Mouse (Mus musculus): ENCODE measurements around the gene Ubxn11. TPM values are rescaled to one million over a fixed set of nuclear protein-coding genes. Genes with fewer than 3 reads are reported as not detected.
A peak's percentile ranks its signal among the peaks of the same experiment; 100 is the strongest.

Ubxn11 gene
- polyA plus RNA-seq, 1 experiment from 2014 or later: 7.0 TPM

DNA sequence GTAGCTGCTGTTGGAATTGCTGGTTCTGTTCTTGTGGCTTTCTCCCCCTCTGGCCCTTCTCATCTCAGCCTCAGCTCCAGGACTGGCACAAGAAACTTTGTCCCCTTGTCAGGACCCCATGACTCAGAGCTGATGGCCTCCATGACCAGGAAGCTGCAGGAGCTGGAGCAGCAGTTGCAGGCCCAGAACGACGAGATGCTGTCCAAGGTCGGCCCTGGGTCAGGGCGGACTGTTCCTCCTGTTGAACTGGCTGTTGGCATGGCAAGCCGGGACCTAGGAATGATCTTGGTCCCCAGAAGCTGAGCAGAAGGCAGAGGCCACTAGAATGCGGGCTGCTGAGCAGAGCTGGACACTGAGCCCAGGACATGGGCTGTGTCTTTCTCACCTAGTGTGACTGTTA is 10.0 kb downstream of the Ubxn11 start:
- ATAC-seq (replicated peaks; ENCODE audit: low FRiP score) (no peak), DNase-seq (ENCODE audit: low spot score) (no peak)
- Histone ChIP-seq H3K9ac (ENCODE audit: low read length) (no peak overlapping the region), H3K4me3 (ENCODE audit: low read depth, low read length) (no peak overlapping the region), H3K4me1 (replicated peaks; ENCODE audit: control insufficient read depth, insufficient read depth, low read length) (peaks cover 4% of the 10 kb centered on the region; the same call in 1 of the 2 replicates), H3K4me2 (ENCODE audit: low read depth, low read length, severe bottlenecking) (no peak overlapping the region), H3K9me3 (ENCODE audit: control insufficient read depth, low read length) (no peaks in the 10 kb centered on the region), H3K36me3 (ENCODE audit: control insufficient read depth, insufficient read depth, low read length) (no peaks in the 10 kb centered on the region), H3K27ac (ENCODE audit: low read depth, low read length) (no peak overlapping the region), H3K27me3 (ENCODE audit: control insufficient read depth, insufficient read depth, low read length) (no peaks in the 10 kb centered on the region)
- WGBS: 79% methylated on average over 6 of the region's 6 CpGs

GRCm38 (mm10) chr4:134113356-134113994 is 11.1 kb downstream of the Ubxn11 start:
- ATAC-seq (replicated peaks; ENCODE audit: low FRiP score) (no peak), DNase-seq (ENCODE audit: low spot score) (no peak)
- Histone ChIP-seq H3K9me3 (ENCODE audit: control insufficient read depth, low read length) (no peaks in the 10 kb centered on the region), H3K36me3 (ENCODE audit: control insufficient read depth, insufficient read depth, low read length) (no peaks in the 10 kb centered on the region), H3K9ac (ENCODE audit: low read length) (0 out of 2 replicates have a peak overlapping the region, but pooled peaks have one; percentile 7), H3K4me1 (replicated peaks; ENCODE audit: control insufficient read depth, insufficient read depth, low read length) (peaks cover 4% of the 10 kb centered on the region; the same call in 1 of the 2 replicates), H3K4me2 (ENCODE audit: low read depth, low read length, severe bottlenecking) (no peak overlapping the region), H3K27ac (ENCODE audit: low read depth, low read length) (no peak overlapping the region), H3K27me3 (ENCODE audit: control insufficient read depth, insufficient read depth, low read length) (no peaks in the 10 kb centered on the region), H3K4me3 (ENCODE audit: low read depth, low read length) (no peak overlapping the region)
- WGBS: 45% methylated on average over 10 of the region's 10 CpGs

- no peak overlapping the region for H3K4me3 ChIP-seq (ENCODE audit: low read depth, low read length)
- WGBS: 87% methylated on average over 4 of the region's 4 CpGs
- DNase-seq (ENCODE audit: low spot score) (no peak), ATAC-seq (replicated peaks; ENCODE audit: low FRiP score) (no peak)
- peaks cover 4% of the 10 kb centered on the region; the same call in 1 of the 2 replicates for H3K4me1 ChIP-seq (replicated peaks; ENCODE audit: control insufficient read depth, insufficient read depth, low read length)
- no peaks in the 10 kb centered on the region for H3K36me3 ChIP-seq (ENCODE audit: control insufficient read depth, insufficient read depth, low read length)
- H3K27me3 ChIP-seq (ENCODE audit: control insufficient read depth, insufficient read depth, low read length): no peaks in the 10 kb centered on the region
- H3K27ac ChIP-seq (ENCODE audit: low read depth, low read length): no peak overlapping the region
- no peaks in the 10 kb centered on the region for H3K9me3 ChIP-seq (ENCODE audit: control insufficient read depth, low read length)
- no peak overlapping the region for H3K9ac ChIP-seq (ENCODE audit: low read length)
- no peak overlapping the region for H3K4me2 ChIP-seq (ENCODE audit: low read depth, low read length, severe bottlenecking)
These were observed 11.7 kb downstream of the Ubxn11 start for GRCm38 (mm10) chr4:134114038-134114437.

DNA sequence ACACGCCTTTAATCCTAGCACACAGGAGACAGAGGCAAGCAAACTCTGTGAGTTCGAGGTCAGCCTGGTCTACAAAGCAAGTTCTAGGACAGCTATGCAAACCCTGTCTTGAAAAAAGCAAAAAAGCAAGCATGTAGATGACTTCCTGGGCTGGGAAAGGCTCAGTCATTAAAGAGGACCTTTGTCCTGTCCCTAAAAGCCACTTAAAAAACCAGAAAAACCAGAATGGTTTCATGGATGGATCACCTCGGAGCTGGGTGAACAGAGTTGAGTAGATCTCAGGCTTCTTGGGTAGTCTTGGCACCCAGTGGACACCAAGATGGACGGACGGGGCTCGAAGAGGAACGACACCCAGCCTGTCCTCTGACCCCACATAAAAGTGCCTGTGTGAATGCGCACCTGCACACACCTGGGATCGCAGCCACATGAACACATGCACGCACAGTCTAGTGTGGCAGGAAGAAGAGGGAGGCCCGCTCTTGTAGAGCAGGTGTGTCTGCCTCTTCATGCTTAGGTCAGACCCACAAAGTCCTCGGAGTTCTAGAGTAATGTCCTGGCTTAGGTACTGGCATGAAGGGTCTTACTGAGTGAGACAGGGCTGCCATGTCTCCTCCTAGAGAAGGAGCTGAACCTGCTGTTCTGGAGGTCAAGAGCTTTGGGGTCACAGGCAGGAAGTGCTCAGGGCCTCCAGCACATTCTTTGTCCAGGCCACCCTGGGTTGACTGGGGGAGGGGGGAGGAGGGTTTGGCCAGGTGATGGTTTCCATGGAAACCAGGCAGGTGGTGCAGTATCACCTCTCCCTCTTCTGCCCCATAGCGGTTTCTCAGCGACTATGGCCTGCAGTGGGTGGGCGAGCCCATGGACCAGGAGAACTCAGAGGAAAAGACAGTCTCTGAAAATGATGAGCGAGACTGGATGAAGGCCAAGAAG is 13.1 kb downstream of the Ubxn11 start:
- Histone ChIP-seq H3K27ac (ENCODE audit: low read depth, low read length) (no peak overlapping the region), H3K4me3 (ENCODE audit: low read depth, low read length) (no peak overlapping the region), H3K4me2 (ENCODE audit: low read depth, low read length, severe bottlenecking) (no peak overlapping the region), H3K27me3 (ENCODE audit: control insufficient read depth, insufficient read depth, low read length) (no peaks in the 10 kb centered on the region), H3K4me1 (replicated peaks; ENCODE audit: control insufficient read depth, insufficient read depth, low read length) (peaks cover 4% of the 10 kb centered on the region; the same call in 1 of the 2 replicates), H3K36me3 (ENCODE audit: control insufficient read depth, insufficient read depth, low read length) (no peaks in the 10 kb centered on the region), H3K9ac (ENCODE audit: low read length) (no peak overlapping the region), H3K9me3 (ENCODE audit: control insufficient read depth, low read length) (no peaks in the 10 kb centered on the region)
- ATAC-seq (replicated peaks; ENCODE audit: low FRiP score) (no peak), DNase-seq (ENCODE audit: low spot score) (no peak)
- WGBS: 89% methylated on average over 16 of the region's 16 CpGs

DNA sequence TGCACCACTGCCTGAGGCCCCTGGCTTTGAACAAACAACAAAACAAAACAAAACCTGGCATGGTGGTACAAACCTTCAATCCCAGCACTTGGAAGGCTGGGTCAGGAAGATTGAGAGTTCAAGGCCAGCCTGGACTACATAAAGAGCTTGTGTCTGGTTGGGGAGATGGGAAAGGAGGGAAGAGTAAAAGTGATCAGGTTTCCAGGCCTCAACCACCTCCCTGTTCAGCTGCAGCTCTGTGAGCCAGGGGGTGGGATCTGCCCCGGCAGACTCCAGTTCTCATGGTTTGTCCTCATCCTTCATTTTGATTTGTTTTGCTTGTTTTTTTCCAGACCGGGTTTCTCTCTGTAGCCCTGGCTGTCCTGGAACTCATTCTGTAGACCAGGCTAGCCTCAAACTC is 14.1 kb downstream of the Ubxn11 start:
- Histone ChIP-seq H3K27me3 (ENCODE audit: control insufficient read depth, insufficient read depth, low read length) (no peaks in the 10 kb centered on the region), H3K4me1 (replicated peaks; ENCODE audit: control insufficient read depth, insufficient read depth, low read length) (peaks cover 4% of the 10 kb centered on the region; the same call in 1 of the 2 replicates), H3K4me2 (ENCODE audit: low read depth, low read length, severe bottlenecking) (no peak overlapping the region), H3K36me3 (ENCODE audit: control insufficient read depth, insufficient read depth, low read length) (no peaks in the 10 kb centered on the region), H3K9ac (ENCODE audit: low read length) (no peak overlapping the region), H3K27ac (ENCODE audit: low read depth, low read length) (no peak overlapping the region), H3K9me3 (ENCODE audit: control insufficient read depth, low read length) (no peaks in the 10 kb centered on the region), H3K4me3 (ENCODE audit: low read depth, low read length) (no peak overlapping the region)
- WGBS: 95% methylated on average over 2 of the region's 2 CpGs
- ATAC-seq (replicated peaks; ENCODE audit: low FRiP score) (no peak), DNase-seq (ENCODE audit: low spot score) (no peak)

- no peaks in the 10 kb centered on the region for H3K36me3 ChIP-seq (ENCODE audit: control insufficient read depth, insufficient read depth, low read length)
- no peak overlapping the region for H3K4me2 ChIP-seq (ENCODE audit: low read depth, low read length, severe bottlenecking)
- 85% methylated on average over 8 of the region's 8 CpGs for WGBS
- no peaks in the 10 kb centered on the region for H3K9me3 ChIP-seq (ENCODE audit: control insufficient read depth, low read length)
- ATAC-seq (replicated peaks; ENCODE audit: low FRiP score): no peak
- no peak overlapping the region for H3K9ac ChIP-seq (ENCODE audit: low read length)
- no peak overlapping the region for H3K4me3 ChIP-seq (ENCODE audit: low read depth, low read length)
- no peaks in the 10 kb centered on the region for H3K27me3 ChIP-seq (ENCODE audit: control insufficient read depth, insufficient read depth, low read length)
- H3K27ac ChIP-seq (ENCODE audit: low read depth, low read length): no peak overlapping the region
- peaks cover 4% of the 10 kb centered on the region; the same call in 1 of the 2 replicates for H3K4me1 ChIP-seq (replicated peaks; ENCODE audit: control insufficient read depth, insufficient read depth, low read length)
- no peak for DNase-seq (ENCODE audit: low spot score)
These were observed 14.6 kb downstream of the Ubxn11 start for GRCm38 (mm10) chr4:134117012-134117411.

DNA sequence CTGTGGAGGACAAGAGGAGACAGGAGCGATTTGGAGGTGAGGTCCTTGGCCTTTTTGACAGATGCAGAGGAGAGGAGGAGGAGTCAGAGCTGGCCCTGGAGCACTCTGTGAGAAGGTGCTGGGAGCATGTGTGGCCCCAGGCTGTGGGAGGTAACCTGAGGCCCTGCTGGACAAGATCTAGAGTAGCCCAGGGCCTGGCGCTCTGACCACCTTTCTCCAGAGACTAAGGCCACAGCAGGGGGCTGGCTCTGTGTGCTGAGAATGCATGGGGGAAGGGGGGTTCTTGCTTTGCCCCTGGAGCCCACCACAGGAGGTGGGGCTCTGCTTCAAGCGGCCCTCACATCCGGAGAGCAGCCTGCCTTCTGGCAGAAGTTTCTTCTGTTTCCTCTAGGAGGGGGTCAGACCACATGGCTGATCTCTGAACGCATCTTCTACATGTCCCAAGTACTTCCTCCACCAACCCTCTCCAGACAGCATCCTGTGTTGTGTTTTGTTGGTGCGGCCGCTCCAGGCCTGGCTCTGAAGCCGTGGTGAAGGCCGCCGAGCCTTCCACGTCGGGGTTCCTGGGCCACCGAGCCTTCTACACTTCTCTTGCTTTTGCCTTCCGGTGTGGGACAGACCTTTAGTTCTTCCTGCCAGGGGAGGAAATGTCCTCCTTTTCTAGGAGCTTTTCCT is 15.9 kb downstream of the Ubxn11 start:
- no peak for DNase-seq (ENCODE audit: low spot score)
- no peak for ATAC-seq (replicated peaks; ENCODE audit: low FRiP score)
- no peak overlapping the region for H3K9ac ChIP-seq (ENCODE audit: low read length)
- H3K9me3 ChIP-seq (ENCODE audit: control insufficient read depth, low read length): no peaks in the 10 kb centered on the region
- H3K36me3 ChIP-seq (ENCODE audit: control insufficient read depth, insufficient read depth, low read length): no peaks in the 10 kb centered on the region
- 71% methylated on average over 14 of the region's 14 CpGs for WGBS
- H3K27me3 ChIP-seq (ENCODE audit: control insufficient read depth, insufficient read depth, low read length): no peaks in the 10 kb centered on the region
- H3K4me3 ChIP-seq (ENCODE audit: low read depth, low read length): no peak overlapping the region
- H3K27ac ChIP-seq (ENCODE audit: low read depth, low read length): no peak overlapping the region
- peaks cover 2% of the 10 kb centered on the region; the same call in 1 of the 2 replicates for H3K4me1 ChIP-seq (replicated peaks; ENCODE audit: control insufficient read depth, insufficient read depth, low read length)
- no peak overlapping the region for H3K4me2 ChIP-seq (ENCODE audit: low read depth, low read length, severe bottlenecking)

- no peak for DNase-seq (ENCODE audit: low spot score)
These were observed 16.7 kb downstream of the Ubxn11 start for GRCm38 (mm10) chr4:134119042-134119441.

More at GRCm38 (mm10) chr4:134119042-134119441, 16.7 kb downstream of the Ubxn11 start:
- H3K4me3 ChIP-seq (ENCODE audit: low read depth, low read length): no peak overlapping the region
- H3K27ac ChIP-seq (ENCODE audit: low read depth, low read length): no peak overlapping the region
- no peaks in the 10 kb centered on the region for H3K9me3 ChIP-seq (ENCODE audit: control insufficient read depth, low read length)
- no peaks in the 10 kb centered on the region for H3K27me3 ChIP-seq (ENCODE audit: control insufficient read depth, insufficient read depth, low read length)
- H3K9ac ChIP-seq (ENCODE audit: low read length): no peak overlapping the region
- no peak overlapping the region for H3K4me2 ChIP-seq (ENCODE audit: low read depth, low read length, severe bottlenecking)
- no peaks in the 10 kb centered on the region for H3K4me1 ChIP-seq (replicated peaks; ENCODE audit: control insufficient read depth, insufficient read depth, low read length)
- 62% methylated on average over 5 of the region's 5 CpGs for WGBS
- H3K36me3 ChIP-seq (ENCODE audit: control insufficient read depth, insufficient read depth, low read length): no peaks in the 10 kb centered on the region
- ATAC-seq (replicated peaks; ENCODE audit: low FRiP score): no peak

Data from forebrain, embryonic 11.5 days (tissue).